ENCODE assay signal across 8 mouse cellular contexts in genomic region chr9:64173666-64174220, GRCm38 (mm10). TPM values are rescaled to one million over a fixed set of nuclear protein-coding genes. Genes with fewer than 3 reads are reported as not detected.
DNase-seq lines count a peak whose midpoint lies in the region; ATAC-seq and TF ChIP-seq lines count a peak whose summit lies in the region.

No protein-coding gene starts in this region.

- peak overlapping the region; percentile 70 for H3K4me2 ChIP-seq in liver, embryonic 11.5 days

- H3K9me3 ChIP-seq in erythroblast, embryonic 14.5 days (ENCODE audit: control insufficient read depth, low read length), result no peaks in the 10 kb centered on the region
- H3K9me3 ChIP-seq in liver, embryonic 11.5 days (ENCODE audit: control insufficient read depth, low read length), result no peaks in the 10 kb centered on the region

- WGBS in liver, embryonic 11.5 days, result under 1% methylated on average over 16 of the region's 16 CpGs

- H3K4me3 ChIP-seq in erythroblast, embryonic 14.5 days (replicated peaks), result peak overlapping the region; percentile 68
- H3K4me3 ChIP-seq in testis, adult 2 months (ENCODE audit: control insufficient read depth, low read depth, low read length), result peak overlapping the region; percentile 100
- peak overlapping the region; percentile 97 for H3K4me3 ChIP-seq in liver, embryonic 11.5 days (ENCODE audit: low read depth, low read length)

- DNase-seq in testis, postnatal 10 days (ENCODE audit: low spot score), result no peak
- no peak for DNase-seq in liver, embryonic 11.5 days (ENCODE audit: low spot score)
- no peak for DNase-seq in urinary bladder, postnatal 4 days (ENCODE audit: low spot score in 2 of 2)
- no peak for DNase-seq in retina, embryonic 14.5 days (ENCODE audit: low spot score)
- no peak for DNase-seq in thymus, postnatal 0 days (ENCODE audit: low spot score)

- H3K27me3 ChIP-seq in erythroblast, embryonic 14.5 days (ENCODE audit: control insufficient read depth), result no peaks in the 10 kb centered on the region
- no peaks in the 10 kb centered on the region for H3K27me3 ChIP-seq in testis, adult 2 months (ENCODE audit: control insufficient read depth, insufficient read depth, low read length)
- no peaks in the 10 kb centered on the region for H3K27me3 ChIP-seq in liver, embryonic 11.5 days (replicated peaks; ENCODE audit: control insufficient read depth, insufficient read depth, low read length)

- peaks cover 62% of the 10 kb centered on the region for H3K36me3 ChIP-seq in erythroblast, embryonic 14.5 days (ENCODE audit: control insufficient read depth)
- H3K36me3 ChIP-seq in testis, adult 2 months (ENCODE audit: control insufficient read depth, insufficient read depth, low read length), result no peaks in the 10 kb centered on the region
- H3K36me3 ChIP-seq in liver, embryonic 11.5 days (ENCODE audit: control insufficient read depth, insufficient read depth, low read length), result peaks cover 30% of the 10 kb centered on the region

- peaks cover 47% of the 10 kb centered on the region for H3K4me1 ChIP-seq in erythroblast, embryonic 14.5 days (ENCODE audit: control insufficient read depth)
- H3K4me1 ChIP-seq in testis, adult 2 months (ENCODE audit: control insufficient read depth, insufficient read depth, low read length), result peaks cover 7% of the 10 kb centered on the region
- H3K4me1 ChIP-seq in liver, embryonic 11.5 days (replicated peaks; ENCODE audit: control insufficient read depth, insufficient read depth, low read length), result peaks cover 14% of the 10 kb centered on the region; the same call in 1 of the 2 replicates

- peak overlapping the region; percentile 97 for H3K27ac ChIP-seq in testis, adult 2 months (ENCODE audit: control insufficient read depth, insufficient read depth, low read depth, low read length)
- peak overlapping the region; percentile 90 for H3K27ac ChIP-seq in liver, embryonic 11.5 days (ENCODE audit: low read depth, low read length)

- TF ChIP-seq POLR2A in testis, adult 2 months (IDR thresholded peaks at IDR 0.05; ENCODE audit: control insufficient read depth, low read depth, low read length), result no peak

- TF ChIP-seq CTCF in testis, adult 2 months (IDR thresholded peaks at IDR 0.05; ENCODE audit: control insufficient read depth, insufficient read depth, insufficient replicate concordance, low read depth, low read length), result no peak

- no peak for ATAC-seq in erythroblast, adult 5-6 weeks (replicated peaks; ENCODE audit: low FRiP score, poor library complexity, severe bottlenecking)
- no peak for ATAC-seq in liver, embryonic 11.5 days (replicated peaks; ENCODE audit: low FRiP score)

- H3K9ac ChIP-seq in liver, embryonic 11.5 days (ENCODE audit: low read depth, low read length), result peak overlapping the region; percentile 96

RNA-seq across cellular contexts. Expression of gene Rpl4, which starts 0.6 kb away (rescaled TPM):
- 41.3 and 44.5 TPM in 2 replicates for polyA plus RNA-seq in erythroblast, embryonic 14.5 days (2012)
- total RNA-seq in erythroblast, adult 5-6 weeks (2015; ENCODE audit: low replicate concordance), result 751 and 812 TPM in 2 replicates
- total RNA-seq in erythroblast, adult 5-6 weeks (2017; ENCODE audit: low replicate concordance), result 573 and 578 TPM in 2 replicates
- polyA plus RNA-seq in testis, adult 2 months (2012; rRNA removed), result 181 and 213 TPM in 2 replicates
- polyA plus RNA-seq in liver, embryonic 11.5 days (2014; fragmentation: Nextera tagmentation; extraction: Ambion mirVana), result 1,747 and 1,789 TPM in 2 replicates
- 1,382 and 1,420 TPM in 2 replicates for polyA plus RNA-seq in thymus, postnatal 0 days (2015; fragmentation: Nextera tagmentation; extraction: Ambion mirVana)

RNA-seq across cellular contexts. Expression of gene Zwilch, which starts 0.8 kb away (rescaled TPM):
- 2.0 and 2.2 TPM in 2 replicates for polyA plus RNA-seq in erythroblast, embryonic 14.5 days (2012)
- 17.3 and 19.6 TPM in 2 replicates for total RNA-seq in erythroblast, adult 5-6 weeks (2015; ENCODE audit: low replicate concordance)
- total RNA-seq in erythroblast, adult 5-6 weeks (2017; ENCODE audit: low replicate concordance), result 41.9 and 48.5 TPM in 2 replicates
- polyA plus RNA-seq in testis, adult 2 months (2012; rRNA removed), result 27.0 and 33.6 TPM in 2 replicates
- polyA plus RNA-seq in liver, embryonic 11.5 days (2014; fragmentation: Nextera tagmentation; extraction: Ambion mirVana), result 45.5 and 47.1 TPM in 2 replicates
- polyA plus RNA-seq in thymus, postnatal 0 days (2015; fragmentation: Nextera tagmentation; extraction: Ambion mirVana), result 9.4 and 11.3 TPM in 2 replicates

RNA-seq across cellular contexts. Expression of gene Snapc5, which starts 5.3 kb away (rescaled TPM):
- polyA plus RNA-seq in erythroblast, embryonic 14.5 days (2012), result 0.11 TPM in 2 replicates
- total RNA-seq in erythroblast, adult 5-6 weeks (2015; ENCODE audit: low replicate concordance), result 4.0 and 5.9 TPM in 2 replicates
- total RNA-seq in erythroblast, adult 5-6 weeks (2017; ENCODE audit: low replicate concordance), result 5.5 and 17.8 TPM in 2 replicates
- polyA plus RNA-seq in testis, adult 2 months (2012; rRNA removed), result 12.8 and 14.1 TPM in 2 replicates
- polyA plus RNA-seq in liver, embryonic 11.5 days (2014; fragmentation: Nextera tagmentation; extraction: Ambion mirVana), result 24.3 and 25.1 TPM in 2 replicates
- polyA plus RNA-seq in thymus, postnatal 0 days (2015; fragmentation: Nextera tagmentation; extraction: Ambion mirVana), result 38.2 and 43.5 TPM in 2 replicates

RNA-seq across cellular contexts. Expression of gene Lctl, which starts 56.8 kb away (rescaled TPM):
- not detected in 2 replicates for polyA plus RNA-seq in erythroblast, embryonic 14.5 days (2012)
- not detected in 2 replicates for total RNA-seq in erythroblast, adult 5-6 weeks (2015; ENCODE audit: low replicate concordance)
- not detected in 2 replicates for total RNA-seq in erythroblast, adult 5-6 weeks (2017; ENCODE audit: low replicate concordance)
- polyA plus RNA-seq in testis, adult 2 months (2012; rRNA removed), result 0.17 and 0.49 TPM in 2 replicates
- not detected in 2 replicates for polyA plus RNA-seq in liver, embryonic 11.5 days (2014; fragmentation: Nextera tagmentation; extraction: Ambion mirVana)
- polyA plus RNA-seq in thymus, postnatal 0 days (2015; fragmentation: Nextera tagmentation; extraction: Ambion mirVana), result 0.23 TPM in 1 of 2 replicates, not detected in the other

Comparison
In these comparisons a context has a peak if more than half of its experiments do, and no peak if none do; other contexts are left out.
1. RNA of gene Snapc5, which starts 5.3 kb away (polyA plus RNA-seq): 38.2 to 43.5 TPM in thymus, postnatal 0 days, 24.3 to 25.1 TPM in liver, embryonic 11.5 days and 12.8 to 14.1 TPM in testis, adult 2 months; 0.11 TPM in erythroblast, embryonic 14.5 days; every median in the first group is over 10 times any median in the second.
2. Peak in every context shown above with its lines, with median percentiles within 50 percentile points of each other: H3K4me3 ChIP-seq.